Mouse (Mus musculus): ENCODE measurements at regions not wholly inside any gene's neighbourhood (a gene's known extent, or its start where the extent isn't known, plus 50 kb on each side); places are given as distances from the start of the nearest gene placed in this dataset.

GRCm38 (mm10) chr5:111985997-111986396, 252.3 kb downstream of the Gm26897 start:
- Histone ChIP-seq H3K4me3 (ENCODE audit: low read depth, low read length) (no peak overlapping the region), H3K27me3 (replicated peaks; ENCODE audit: insufficient read depth, low read length) (no peaks in the 10 kb centered on the region), H3K4me1 (ENCODE audit: insufficient read depth, low read depth, low read length) (no peaks in the 10 kb centered on the region), H3K36me3 (ENCODE audit: insufficient read depth, low read length) (no peaks in the 10 kb centered on the region), H3K4me2 (replicated peaks; ENCODE audit: low read depth, low read length) (no peak overlapping the region), H3K9ac (replicated peaks; ENCODE audit: low read depth) (no peak overlapping the region), H3K9me3 (ENCODE audit: low read length) (no peaks in the 10 kb centered on the region), H3K27ac (ENCODE audit: low read length) (no peak overlapping the region)
- WGBS: 63% methylated on average over 8 of the region's 8 CpGs
- TF ChIP-seq CTCF (IDR thresholded peaks at IDR 0.05) (no peak), EP300 (IDR thresholded peaks at IDR 0.05) (no peak)
- DNase-seq (ENCODE audit: low spot score) (no peak), ATAC-seq (no peak)

DNA sequence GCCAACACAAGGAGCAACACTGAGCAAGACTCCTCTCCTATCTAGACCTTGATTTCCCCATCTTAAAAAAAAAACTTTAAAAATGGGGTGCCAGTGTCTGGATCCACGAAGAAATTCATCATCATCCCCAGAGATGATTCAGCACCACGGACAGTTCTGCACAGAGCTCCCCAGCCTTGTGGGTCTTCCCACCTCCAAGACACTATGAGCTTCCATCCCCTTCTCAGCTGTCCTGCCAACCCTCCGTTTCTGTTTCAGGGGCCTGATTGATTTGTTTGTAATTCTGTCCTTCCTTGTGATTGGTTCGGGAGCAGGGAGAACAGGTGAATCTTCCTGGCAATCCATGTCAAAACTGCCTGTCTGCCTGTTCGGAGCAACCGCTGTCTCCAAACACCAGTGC, 253.3 kb downstream of the Gm26897 start:
- no peaks in the 10 kb centered on the region for H3K4me1 ChIP-seq (ENCODE audit: insufficient read depth, low read depth, low read length)

DNA sequence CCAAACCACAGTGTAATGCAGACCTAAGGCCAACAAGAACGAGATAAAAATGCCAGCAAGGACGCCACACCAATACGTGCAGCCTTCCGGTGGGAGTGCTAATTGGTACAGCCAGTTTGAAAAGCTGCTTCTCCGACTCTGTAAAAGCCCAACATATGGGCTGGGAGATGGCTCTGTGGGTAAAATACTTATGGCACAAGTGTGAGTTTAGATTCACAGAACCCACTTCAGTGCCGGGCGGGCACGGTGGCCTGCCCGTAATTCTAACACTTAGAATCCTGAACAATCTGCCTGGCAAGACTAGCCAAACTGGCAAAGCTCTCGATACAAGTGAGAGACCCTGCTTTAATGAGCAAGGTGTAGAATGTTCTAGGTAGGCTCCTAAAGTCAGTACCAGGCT, 258.1 kb downstream of the Gm26897 start:
- Histone ChIP-seq H3K4me2 (replicated peaks; ENCODE audit: low read depth, low read length) (no peak overlapping the region), H3K27me3 (replicated peaks; ENCODE audit: insufficient read depth, low read length) (no peaks in the 10 kb centered on the region), H3K4me3 (ENCODE audit: low read depth, low read length) (no peak overlapping the region), H3K9ac (replicated peaks; ENCODE audit: low read depth) (no peak overlapping the region), H3K27ac (ENCODE audit: low read length) (no peak overlapping the region), H3K36me3 (ENCODE audit: insufficient read depth, low read length) (no peaks in the 10 kb centered on the region), H3K9me3 (ENCODE audit: low read length) (no peaks in the 10 kb centered on the region), H3K4me1 (ENCODE audit: insufficient read depth, low read depth, low read length) (no peaks in the 10 kb centered on the region)
- DNase-seq (ENCODE audit: low spot score): no peak
- ATAC-seq: no peak
- WGBS: 82% methylated on average over 10 of the region's 10 CpGs
- TF ChIP-seq CTCF (IDR thresholded peaks at IDR 0.05) (no peak), EP300 (IDR thresholded peaks at IDR 0.05) (no peak)

More for the DNA sequence above, 253.3 kb downstream of the Gm26897 start:
- ATAC-seq: no peak
- no peak for TF ChIP-seq CTCF (IDR thresholded peaks at IDR 0.05)
- Histone ChIP-seq H3K36me3 (ENCODE audit: insufficient read depth, low read length) (no peaks in the 10 kb centered on the region), H3K4me3 (ENCODE audit: low read depth, low read length) (no peak overlapping the region), H3K4me2 (replicated peaks; ENCODE audit: low read depth, low read length) (no peak overlapping the region), H3K9ac (replicated peaks; ENCODE audit: low read depth) (no peak overlapping the region), H3K9me3 (ENCODE audit: low read length) (no peaks in the 10 kb centered on the region), H3K27me3 (replicated peaks; ENCODE audit: insufficient read depth, low read length) (no peaks in the 10 kb centered on the region), H3K27ac (ENCODE audit: low read length) (no peak overlapping the region)
- DNase-seq (ENCODE audit: low spot score): no peak
- WGBS: 49% methylated on average over 6 of the region's 6 CpGs

DNA sequence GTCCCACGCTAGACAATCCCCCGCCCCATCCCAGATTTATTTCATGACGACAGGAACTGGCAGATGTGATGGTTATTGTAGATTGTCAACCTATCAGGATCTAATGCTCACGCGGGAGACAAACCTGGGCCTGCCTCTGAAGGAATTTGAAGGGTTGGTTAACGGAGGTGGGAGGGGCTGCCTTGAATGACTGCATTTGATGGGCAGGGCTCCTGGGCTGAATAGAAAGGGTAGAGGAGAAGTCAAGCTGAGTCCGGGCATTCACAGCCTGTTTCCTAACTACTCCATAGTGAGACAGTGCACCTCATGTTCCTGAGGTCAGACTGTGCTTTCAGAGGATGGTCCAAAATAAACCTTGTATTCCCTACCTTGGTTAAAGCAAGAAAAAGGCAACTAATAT, 259.1 kb downstream of the Cryba4 start:
- Histone ChIP-seq H3K27me3 (replicated peaks; ENCODE audit: insufficient read depth, low read length) (no peaks in the 10 kb centered on the region), H3K27ac (ENCODE audit: low read length) (no peak overlapping the region), H3K4me1 (ENCODE audit: insufficient read depth, low read depth, low read length) (no peaks in the 10 kb centered on the region), H3K9ac (replicated peaks; ENCODE audit: low read depth) (no peak overlapping the region), H3K9me3 (ENCODE audit: low read length) (no peaks in the 10 kb centered on the region), H3K36me3 (ENCODE audit: insufficient read depth, low read length) (no peaks in the 10 kb centered on the region), H3K4me3 (ENCODE audit: low read depth, low read length) (no peak overlapping the region), H3K4me2 (replicated peaks; ENCODE audit: low read depth, low read length) (no peak overlapping the region)
- DNase-seq (ENCODE audit: low spot score): no peak
- TF ChIP-seq EP300 (IDR thresholded peaks at IDR 0.05) (no peak), CTCF (IDR thresholded peaks at IDR 0.05) (no peak)
- no peak for ATAC-seq
- 57% methylated on average over 7 of the region's 7 CpGs for WGBS

GRCm38 (mm10) chr5:111993930-111994329, 258.4 kb downstream of the Cryba4 start:
- DNase-seq (ENCODE audit: low spot score) (no peak), ATAC-seq (no peak)
- Histone ChIP-seq H3K4me1 (ENCODE audit: insufficient read depth, low read depth, low read length) (no peaks in the 10 kb centered on the region), H3K27ac (ENCODE audit: low read length) (no peak overlapping the region), H3K9ac (replicated peaks; ENCODE audit: low read depth) (no peak overlapping the region), H3K4me2 (replicated peaks; ENCODE audit: low read depth, low read length) (no peak overlapping the region), H3K36me3 (ENCODE audit: insufficient read depth, low read length) (no peaks in the 10 kb centered on the region), H3K27me3 (replicated peaks; ENCODE audit: insufficient read depth, low read length) (no peaks in the 10 kb centered on the region), H3K4me3 (ENCODE audit: low read depth, low read length) (no peak overlapping the region), H3K9me3 (ENCODE audit: low read length) (no peaks in the 10 kb centered on the region)
- TF ChIP-seq CTCF (IDR thresholded peaks at IDR 0.05): no peak
- no peak for TF ChIP-seq EP300 (IDR thresholded peaks at IDR 0.05)
- 71% methylated on average over 9 of the region's 9 CpGs for WGBS

DNA sequence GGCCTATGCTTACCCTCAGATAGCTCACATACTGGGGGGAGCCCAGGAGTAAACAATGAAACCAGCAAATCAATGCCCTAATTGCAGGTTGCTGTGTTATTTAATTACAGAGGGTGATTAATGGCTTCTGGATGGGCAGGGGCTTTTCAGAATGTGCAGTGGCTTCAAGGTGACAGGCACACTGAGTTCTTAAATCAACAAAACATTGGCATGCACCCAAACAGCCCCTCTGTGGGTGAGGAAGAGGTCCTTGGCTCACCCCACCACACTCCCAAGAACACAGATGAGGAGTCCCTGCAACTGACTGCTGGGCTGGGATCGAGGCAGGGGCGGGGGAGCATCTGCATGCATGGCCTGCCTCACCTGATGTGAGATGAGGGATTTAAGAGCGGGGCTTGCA, 255.5 kb downstream of the Cryba4 start:
- WGBS: 40% methylated on average over 3 of the region's 3 CpGs
- Histone ChIP-seq H3K4me3 (ENCODE audit: low read depth, low read length) (no peak overlapping the region), H3K9ac (replicated peaks; ENCODE audit: low read depth) (no peak overlapping the region), H3K27ac (ENCODE audit: low read length) (no peak overlapping the region), H3K27me3 (replicated peaks; ENCODE audit: insufficient read depth, low read length) (no peaks in the 10 kb centered on the region), H3K9me3 (ENCODE audit: low read length) (no peaks in the 10 kb centered on the region), H3K4me1 (ENCODE audit: insufficient read depth, low read depth, low read length) (no peaks in the 10 kb centered on the region), H3K36me3 (ENCODE audit: insufficient read depth, low read length) (no peaks in the 10 kb centered on the region), H3K4me2 (replicated peaks; ENCODE audit: low read depth, low read length) (no peak overlapping the region)
- no peak for TF ChIP-seq EP300 (IDR thresholded peaks at IDR 0.05)
- no peak for TF ChIP-seq CTCF (IDR thresholded peaks at IDR 0.05)
- DNase-seq (ENCODE audit: low spot score): no peak
- no peak for ATAC-seq
